Mouse (Mus musculus): ENCODE results near the gene Rgs17.

DNA sequence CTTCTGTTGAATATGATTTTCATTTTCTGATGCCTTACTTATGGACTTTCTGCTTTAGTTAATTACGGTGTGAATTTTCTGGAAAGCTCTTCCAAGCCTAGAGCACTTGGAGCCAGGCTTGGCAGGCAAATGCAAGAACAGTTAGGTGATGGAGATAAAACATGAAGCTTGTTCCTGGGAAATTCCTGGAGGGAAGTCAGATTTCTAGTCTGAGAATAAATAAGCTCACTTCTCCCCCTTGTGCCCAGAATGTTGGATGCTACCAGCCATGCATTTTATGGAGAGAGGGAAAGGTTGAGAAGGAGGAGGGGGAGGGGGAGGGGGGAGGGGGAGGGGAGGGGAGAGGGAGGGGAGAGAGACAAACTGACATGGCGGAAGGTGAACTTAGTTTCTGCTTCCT is 17.8 kb downstream of the Rgs17 start:
- TF ChIP-seq CTCF (IDR thresholded peaks at IDR 0.05; ENCODE audit: borderline replicate concordance, insufficient read depth, low read depth, low read length) (no peak; the same call in 1 of the 2 replicates), POLR2A (IDR thresholded peaks at IDR 0.05; ENCODE audit: borderline replicate concordance, insufficient read depth, low read length) (no peak)

Data from cerebellum, adult 2 months (tissue).